Mouse (Mus musculus) lung, embryonic 14.5 days (tissue): ENCODE results near the gene Defb25. TPM values are rescaled to one million over a fixed set of nuclear protein-coding genes. Genes with fewer than 3 reads are reported as not detected.

Experiments
- ATAC-seq: fragments of 200-750 bp; cut with Nextera tagmentation; 2 replicates; pipeline ENCODE4 v1.8.0; 2017; ENCODE audit warnings: mild to moderate bottlenecking, moderate TSS enrichment, moderate library complexity; ENCODE audit not compliant: insufficient read depth
- DNase-seq: peaks from one replicate; pipeline ENCODE4 v3.0.0-alpha.2; 2015
- H3K27ac ChIP-seq: fragments of 300-500 bp; sonication (generic); 2 replicates; pipeline ENCODE4 v1.5.1; 2014; ENCODE audit warnings: low read depth, mild to moderate bottlenecking, moderate library complexity
- H3K27me3 ChIP-seq: fragments of 300-500 bp; sonication (generic); 2 replicates; pipeline ENCODE4 v1.6.1; 2014; ENCODE audit warnings: low read length, control low read depth; ENCODE audit not compliant: insufficient read depth
- H3K36me3 ChIP-seq: fragments of 300-500 bp; sonication (generic); 2 replicates; pipeline ENCODE4 v1.6.1; 2014; ENCODE audit warnings: control low read depth; ENCODE audit not compliant: insufficient read depth
- H3K4me1 ChIP-seq: fragments of 300-500 bp; sonication (generic); 2 replicates; pipeline ENCODE4 v1.6.1; 2014; ENCODE audit warnings: antibody characterized with exemption, control low read depth; ENCODE audit not compliant: insufficient read depth
- H3K4me2 ChIP-seq: fragments of 300-500 bp; sonication (generic); 2 replicates; pipeline ENCODE4 v1.6.1; 2014; ENCODE audit warnings: mild to moderate bottlenecking
- H3K4me3 ChIP-seq: fragments of 300-500 bp; sonication (generic); 2 replicates; pipeline ENCODE4 v1.5.1; 2014; ENCODE audit warnings: low read depth, low read length
- H3K9ac ChIP-seq: fragments of 300-500 bp; sonication (generic); 2 replicates; pipeline ENCODE4 v1.6.1; 2014
- H3K9me3 ChIP-seq: fragments of 300-500 bp; sonication (generic); 2 replicates; pipeline ENCODE4 v1.6.1; 2016; ENCODE audit warnings: low read depth, low read length, control low read depth
- CTCF ChIP-seq: IDR thresholded peaks from 2 replicates; pipeline ENCODE4 v1.5.1; 2016; ENCODE audit warnings: antibody characterized with exemption, low read depth
- WGBS: fragments of 180-500 bp; shearing (Covaris S2); extraction: QIAGEN DNeasy Blood & Tissue Kit; methylation state at CpG from one replicate; pipeline ENCODE4 v1.1.7; 2014; 5-methylcytosine and 5-hydroxymethylcytosine counted together
- polyA plus RNA-seq: library from polyadenylated mRNA; unstranded; fragments of >200 nt; fragmentation: Nextera tagmentation; extraction: Ambion mirVana; gene quantifications from 2 replicates; pipeline ENCODE4 v1.2.1, GENCODE M21; 2014

Defb25 gene
- polyA plus RNA-seq, 1 experiment from 2014 or later = 0.86 TPM

DNA sequence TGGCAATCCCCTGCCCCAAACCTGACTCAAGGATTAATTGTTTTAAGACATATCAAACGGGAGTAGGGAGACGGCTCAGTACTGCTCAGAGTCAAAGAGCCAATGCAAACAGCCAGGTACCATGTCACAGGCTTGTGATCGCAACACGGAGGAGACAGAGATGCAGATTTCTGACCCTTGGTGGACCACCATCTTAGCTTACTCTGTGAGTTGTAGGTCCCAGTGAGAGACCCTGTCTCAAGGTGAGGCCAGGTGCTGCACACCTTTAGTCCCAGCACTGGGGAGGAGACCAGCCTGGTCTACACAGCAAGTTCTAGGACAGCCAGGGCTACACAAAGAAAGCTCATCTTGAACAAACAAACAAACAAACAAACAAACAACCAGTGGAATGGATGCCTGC, 14.5 kb upstream of the Defb25 start:
- no peak for DNase-seq
- Histone ChIP-seq H3K9ac (no peak overlapping the region), H3K36me3 (no peaks in the 10 kb centered on the region), H3K9me3 (no peaks in the 10 kb centered on the region), H3K4me2 (no peak overlapping the region), H3K4me1 (peaks cover 11% of the 10 kb centered on the region), H3K4me3 (no peak overlapping the region), H3K27ac (peak overlapping the region; percentile 97), H3K27me3 (no peaks in the 10 kb centered on the region)
- no peak for TF ChIP-seq CTCF
- WGBS = 75% methylated on average over 4 of the region's 4 CpGs
- ATAC-seq = no peak

- Histone ChIP-seq H3K27me3 (no peaks in the 10 kb centered on the region), H3K9me3 (no peaks in the 10 kb centered on the region), H3K36me3 (no peaks in the 10 kb centered on the region), H3K4me2 (peak overlapping the region; percentile 42), H3K4me1 (peaks cover 11% of the 10 kb centered on the region), H3K27ac (peak overlapping the region; percentile 97), H3K4me3 (no peak overlapping the region), H3K9ac (no peak overlapping the region; the same call in 1 of the 2 replicates)
- TF ChIP-seq CTCF = no peak
- DNase-seq = no peak
- 47% methylated on average over 6 of the region's 6 CpGs for WGBS
- ATAC-seq = no peak; the same call in 1 of the 2 replicates
Measured at GRCm38 (mm10) chr2:152637006-152637322, 14.1 kb upstream of the Defb25 start.

DNA sequence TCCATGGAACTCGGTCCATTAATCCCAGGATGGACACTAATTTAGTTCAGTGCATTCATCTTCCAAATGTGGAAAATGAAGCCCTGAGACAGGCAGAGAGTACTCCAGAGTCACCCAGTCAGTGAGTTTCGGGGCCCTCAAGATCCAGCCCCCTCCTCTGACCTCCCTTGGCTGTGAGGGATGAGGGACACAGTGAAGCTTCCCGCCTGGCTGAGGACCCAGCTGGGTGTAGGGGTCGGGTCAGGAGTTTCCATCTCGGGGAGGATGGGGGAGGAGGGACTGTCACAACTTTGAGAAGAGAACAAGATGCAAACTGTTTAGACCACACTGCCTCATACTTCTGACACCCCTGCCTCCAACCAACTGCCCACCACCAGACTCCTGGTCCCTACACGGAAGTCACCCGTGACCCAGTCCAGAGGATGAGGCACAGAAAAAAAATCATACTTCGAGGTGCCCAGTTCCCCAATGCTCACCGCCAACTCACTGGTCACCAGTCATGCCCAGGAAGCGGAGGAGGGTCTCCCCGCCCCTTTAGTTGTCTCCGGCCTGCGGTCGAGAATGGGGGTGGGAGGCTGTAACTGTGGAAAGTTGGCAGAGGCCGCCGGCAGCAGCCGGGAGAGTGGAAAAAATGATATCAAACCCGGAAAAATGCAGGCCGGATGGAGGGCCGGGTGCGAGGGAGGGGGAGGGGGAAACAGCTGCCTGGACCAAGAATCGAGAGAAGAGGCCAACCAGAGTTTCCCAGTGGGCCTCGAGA, 13.6 kb upstream of the Defb25 start:
- no peaks in the 10 kb centered on the region for H3K9me3 ChIP-seq
- ATAC-seq = peak; percentile 80
- no peaks in the 10 kb centered on the region for H3K36me3 ChIP-seq
- H3K27me3 ChIP-seq = no peaks in the 10 kb centered on the region
- H3K4me3 ChIP-seq = no peak overlapping the region
- peak; percentile 91 for DNase-seq
- peak overlapping the region; percentile 5; the same call in 1 of the 2 replicates for H3K9ac ChIP-seq
- peak overlapping the region; percentile 42 for H3K4me2 ChIP-seq
- 32% methylated on average over 23 of the region's 23 CpGs for WGBS
- no peak for TF ChIP-seq CTCF
- peaks cover 11% of the 10 kb centered on the region for H3K4me1 ChIP-seq
- H3K27ac ChIP-seq = peak overlapping the region; percentile 97

DNA sequence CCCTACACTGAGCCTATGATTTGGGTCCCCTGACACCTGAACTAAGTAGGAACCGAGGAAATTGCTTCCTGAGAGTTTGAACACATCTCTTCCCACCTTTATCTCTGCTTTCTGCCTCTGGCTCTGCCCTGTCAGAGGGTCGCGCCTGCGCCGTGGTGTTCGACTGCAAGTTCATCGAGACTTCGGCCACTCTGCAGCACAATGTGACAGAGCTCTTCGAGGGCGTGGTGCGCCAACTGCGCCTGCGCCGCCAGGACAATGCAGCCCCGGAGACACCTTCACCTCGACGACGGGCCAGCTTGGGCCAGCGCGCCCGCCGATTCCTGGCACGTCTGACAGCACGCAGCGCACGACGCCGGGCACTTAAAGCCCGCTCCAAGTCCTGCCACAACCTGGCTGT, 11.5 kb upstream of the Defb25 start:
- DNase-seq = no peak
- 61% methylated on average over 29 of the region's 29 CpGs for WGBS
- TF ChIP-seq CTCF = no peak
- ATAC-seq = no peak
- Histone ChIP-seq H3K4me3 (no peak overlapping the region), H3K9ac (no peak overlapping the region), H3K9me3 (no peaks in the 10 kb centered on the region), H3K4me2 (no peak overlapping the region), H3K27me3 (no peaks in the 10 kb centered on the region), H3K4me1 (peaks cover 7% of the 10 kb centered on the region), H3K27ac (no peak overlapping the region), H3K36me3 (no peaks in the 10 kb centered on the region)

- H3K27me3 ChIP-seq = peaks cover 6% of the 10 kb centered on the region; the same call in 1 of the 2 replicates
- TF ChIP-seq CTCF = no peak
- H3K36me3 ChIP-seq = no peaks in the 10 kb centered on the region
- peak overlapping the region; percentile 5; the same call in 1 of the 2 replicates for H3K4me3 ChIP-seq
- H3K9ac ChIP-seq = peak overlapping the region; percentile 32
- WGBS = 19% methylated on average over 17 of the region's 17 CpGs
- no peaks in the 10 kb centered on the region for H3K9me3 ChIP-seq
- peaks cover 3% of the 10 kb centered on the region; the same call in 1 of the 2 replicates for H3K4me1 ChIP-seq
- H3K4me2 ChIP-seq = peak overlapping the region; percentile 45; the same call in 1 of the 2 replicates
- ATAC-seq (no peak), DNase-seq (peak; percentile 70)
- H3K27ac ChIP-seq = no peak overlapping the region; the same call in 1 of the 2 replicates
Measured at GRCm38 (mm10) chr2:152633334-152633733, 10.5 kb upstream of the Defb25 start.

DNA sequence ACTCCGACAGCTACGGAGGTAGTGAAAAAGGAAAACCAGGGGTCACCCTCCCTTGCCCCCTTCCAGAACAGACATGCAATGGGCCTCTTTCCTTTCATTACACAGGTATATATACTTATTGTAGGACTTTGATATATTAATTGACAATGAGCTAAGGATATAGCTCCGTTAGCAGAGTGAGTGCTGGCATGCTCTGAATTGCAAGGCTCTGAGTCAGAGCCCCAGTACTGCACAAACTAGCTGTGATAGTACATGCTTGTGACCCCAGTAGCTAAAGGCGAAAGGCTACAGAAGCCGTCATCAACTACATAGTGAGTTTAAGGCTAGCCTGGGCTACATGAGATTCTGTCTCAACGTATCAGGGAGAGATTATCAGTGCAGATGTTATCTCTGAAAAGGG, 7.1 kb upstream of the Defb25 start:
- 72% methylated on average over 6 of the region's 6 CpGs for WGBS
- Histone ChIP-seq H3K27me3 (peaks cover 34% of the 10 kb centered on the region), H3K9ac (no peak overlapping the region), H3K4me2 (no peak overlapping the region), H3K9me3 (no peaks in the 10 kb centered on the region), H3K4me3 (no peak overlapping the region), H3K27ac (no peak overlapping the region), H3K4me1 (no peaks in the 10 kb centered on the region), H3K36me3 (no peaks in the 10 kb centered on the region)
- no peak for TF ChIP-seq CTCF
- ATAC-seq (no peak), DNase-seq (no peak)

GRCm38 (mm10) chr2:152629239-152629638, 6.4 kb upstream of the Defb25 start:
- Histone ChIP-seq H3K4me2 (no peak overlapping the region), H3K9ac (no peak overlapping the region), H3K4me3 (no peak overlapping the region), H3K27me3 (peaks cover 34% of the 10 kb centered on the region), H3K4me1 (no peaks in the 10 kb centered on the region), H3K27ac (no peak overlapping the region), H3K36me3 (no peaks in the 10 kb centered on the region), H3K9me3 (no peaks in the 10 kb centered on the region)
- DNase-seq = no peak
- 39% methylated on average over 3 of the region's 3 CpGs for WGBS
- no peak for ATAC-seq
- no peak for TF ChIP-seq CTCF
